8 mouse cellular contexts compared by ENCODE assay signal in the genomic region with DNA sequence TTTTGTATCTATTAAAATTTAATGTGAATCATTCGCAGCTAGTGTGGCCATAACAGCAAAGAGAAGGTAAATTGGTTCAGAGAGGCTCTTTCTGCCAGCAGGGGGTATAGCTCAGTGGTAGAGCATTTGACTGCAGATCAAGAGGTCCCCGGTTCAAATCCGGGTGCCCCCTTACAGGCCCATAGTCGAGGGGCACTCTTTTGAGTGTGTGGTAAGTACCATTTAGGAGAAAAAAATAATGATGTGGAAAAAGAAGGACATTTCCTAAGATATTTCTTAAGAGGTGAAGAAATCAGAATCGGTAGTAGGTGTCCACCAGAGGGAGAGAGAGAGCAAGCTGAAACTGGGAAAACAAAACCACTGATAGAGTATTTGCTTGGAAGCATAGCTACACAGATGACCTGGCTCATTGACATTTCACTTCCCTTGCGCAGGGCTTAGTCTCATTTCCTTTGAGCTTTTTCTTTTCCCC. TPM values are rescaled to one million over a fixed set of nuclear protein-coding genes. Genes with fewer than 3 reads are reported as not detected.
DNase-seq lines count a peak whose midpoint lies in the region; ATAC-seq and TF ChIP-seq lines count a peak whose summit lies in the region.

No protein-coding gene starts in this region.

- H3K9me3 ChIP-seq in embryonic facial prominence, embryonic 11.5 days (replicated peaks; ENCODE audit: control insufficient read depth, low read length), result no peaks in the 10 kb centered on the region
- no peaks in the 10 kb centered on the region for H3K9me3 ChIP-seq in kidney, embryonic 14.5 days (ENCODE audit: control insufficient read depth, low read length)
- no peaks in the 10 kb centered on the region for H3K9me3 ChIP-seq in limb, embryonic 14.5 days (ENCODE audit: control insufficient read depth, low read length)

- no peak for TF ChIP-seq POLR2A in limb, embryonic 14.5 days (IDR thresholded peaks at IDR 0.05; ENCODE audit: borderline replicate concordance, extremely low read depth, insufficient read depth, insufficient read length)

- no peaks in the 10 kb centered on the region for H3K36me3 ChIP-seq in embryonic facial prominence, embryonic 11.5 days (replicated peaks; ENCODE audit: control insufficient read depth, insufficient read depth, low read depth, low read length)
- H3K36me3 ChIP-seq in kidney, embryonic 14.5 days (ENCODE audit: control insufficient read depth, insufficient read depth, low read length), result no peaks in the 10 kb centered on the region
- H3K36me3 ChIP-seq in limb, embryonic 14.5 days (ENCODE audit: control insufficient read depth, insufficient read depth, low read length), result no peaks in the 10 kb centered on the region

- ATAC-seq in embryonic facial prominence, embryonic 11.5 days (replicated peaks; ENCODE audit: insufficient number of reproducible peaks, low FRiP score, low TSS enrichment, low read depth), result 0 out of 2 replicates have a peak, but pooled peaks have one; percentile 67
- peak; percentile 81 for ATAC-seq in kidney, embryonic 14.5 days (ENCODE audit: low FRiP score, low TSS enrichment)
- peak; percentile 78 for ATAC-seq in limb, embryonic 14.5 days (ENCODE audit: low FRiP score, low read depth)
- ATAC-seq in monocyte, adult 5-6 weeks (replicated peaks; ENCODE audit: insufficient number of reproducible peaks, low FRiP score, low TSS enrichment, poor library complexity, severe bottlenecking), result 0 out of 2 replicates have a peak, but pooled peaks have one; percentile 22

- no peak overlapping the region for H3K27ac ChIP-seq in embryonic facial prominence, embryonic 11.5 days (replicated peaks; ENCODE audit: low read depth, low read length)
- H3K27ac ChIP-seq in kidney, embryonic 14.5 days (ENCODE audit: low read depth, low read length), result no peak overlapping the region
- no peak overlapping the region for H3K27ac ChIP-seq in limb, embryonic 14.5 days (replicated peaks; ENCODE audit: low read depth, low read length)

- DNase-seq in B cell, adult 2 months, result peak; percentile 78 to 81
- peak; percentile 90 for DNase-seq in adrenal gland, postnatal 14 days
- peak; percentile 64 for DNase-seq in embryonic facial prominence, embryonic 11.5 days (ENCODE audit: low spot score)
- DNase-seq in heart, adult 9 months (ENCODE audit: low spot score in 2 of 2), result peak; percentile 81 to 84
- DNase-seq in limb, embryonic 14.5 days (ENCODE audit: low spot score), result peak; percentile 60
- peak; percentile 73 to 85 for DNase-seq in spleen, postnatal 4 days (ENCODE audit: low spot score in 2 of 2)

- no peak overlapping the region for H3K4me3 ChIP-seq in embryonic facial prominence, embryonic 11.5 days (ENCODE audit: low read depth, low read length)
- no peak overlapping the region for H3K4me3 ChIP-seq in kidney, embryonic 14.5 days (ENCODE audit: low read length)
- H3K4me3 ChIP-seq in limb, embryonic 14.5 days (replicated peaks; ENCODE audit: low read length), result no peak overlapping the region

- 17% methylated on average over 6 of the region's 6 CpGs for WGBS in embryonic facial prominence, embryonic 11.5 days
- 16% methylated on average over 6 of the region's 6 CpGs for WGBS in kidney, embryonic 14.5 days
- WGBS in limb, embryonic 14.5 days, result 14% methylated on average over 6 of the region's 6 CpGs

- H3K9ac ChIP-seq in embryonic facial prominence, embryonic 11.5 days (replicated peaks; ENCODE audit: low read length), result no peak overlapping the region
- H3K9ac ChIP-seq in kidney, embryonic 14.5 days (ENCODE audit: low read depth, low read length), result no peak overlapping the region
- H3K9ac ChIP-seq in limb, embryonic 14.5 days (ENCODE audit: low read depth, low read length, severe bottlenecking), result no peak overlapping the region

- H3K4me1 ChIP-seq in embryonic facial prominence, embryonic 11.5 days (ENCODE audit: control insufficient read depth, insufficient read depth, low read length), result no peaks in the 10 kb centered on the region
- H3K4me1 ChIP-seq in kidney, embryonic 14.5 days (ENCODE audit: control insufficient read depth, insufficient read depth, low read length), result no peaks in the 10 kb centered on the region
- H3K4me1 ChIP-seq in limb, embryonic 14.5 days (ENCODE audit: control insufficient read depth, insufficient read depth, low read length), result no peaks in the 10 kb centered on the region

- no peaks in the 10 kb centered on the region for H3K27me3 ChIP-seq in embryonic facial prominence, embryonic 11.5 days (ENCODE audit: control insufficient read depth, insufficient read depth, low read length)
- H3K27me3 ChIP-seq in kidney, embryonic 14.5 days (ENCODE audit: control insufficient read depth, insufficient read depth, low read length), result no peaks in the 10 kb centered on the region
- no peaks in the 10 kb centered on the region for H3K27me3 ChIP-seq in limb, embryonic 14.5 days (ENCODE audit: control insufficient read depth, insufficient read depth, low read length)

- no peak overlapping the region for H3K4me2 ChIP-seq in embryonic facial prominence, embryonic 11.5 days (ENCODE audit: low read depth, low read length)
- H3K4me2 ChIP-seq in kidney, embryonic 14.5 days (replicated peaks; ENCODE audit: low read depth, low read length), result no peak overlapping the region
- H3K4me2 ChIP-seq in limb, embryonic 14.5 days (replicated peaks; ENCODE audit: low read depth, low read length, severe bottlenecking), result no peak overlapping the region

RNA-seq across cellular contexts. Expression of a gene that starts 25.7 kb away (rescaled TPM):
- total RNA-seq in adrenal gland, postnatal 14 days (2021), result 5.8 and 10.1 TPM in 2 replicates
- 7.2 and 8.0 TPM in 2 replicates for polyA plus RNA-seq in embryonic facial prominence, embryonic 11.5 days (2014; fragmentation: Nextera tagmentation; extraction: Ambion mirVana)
- polyA plus RNA-seq in kidney, embryonic 14.5 days (2014; fragmentation: Nextera tagmentation; extraction: Ambion mirVana), result 6.6 and 8.2 TPM in 2 replicates
- 30.1 and 37.0 TPM in 2 replicates for polyA plus RNA-seq in limb, embryonic 14.5 days (2012; rRNA removed)
- polyA plus RNA-seq in limb, embryonic 14.5 days (2014; fragmentation: Nextera tagmentation; extraction: Ambion mirVana), result 10.5 and 13.0 TPM in 2 replicates
- 5.6 to 8.3 TPM (median 7.9 TPM) in 3 replicates for total RNA-seq in monocyte, adult 5-6 weeks (2017)

RNA-seq across cellular contexts. Expression of a gene that starts 58.7 kb away (rescaled TPM):
- 14.7 and 15.8 TPM in 2 replicates for total RNA-seq in adrenal gland, postnatal 14 days (2021)
- polyA plus RNA-seq in embryonic facial prominence, embryonic 11.5 days (2014; fragmentation: Nextera tagmentation; extraction: Ambion mirVana), result 13.6 and 14.0 TPM in 2 replicates
- 11.6 and 15.3 TPM in 2 replicates for polyA plus RNA-seq in kidney, embryonic 14.5 days (2014; fragmentation: Nextera tagmentation; extraction: Ambion mirVana)
- polyA plus RNA-seq in limb, embryonic 14.5 days (2012; rRNA removed), result 19.6 and 21.0 TPM in 2 replicates
- polyA plus RNA-seq in limb, embryonic 14.5 days (2014; fragmentation: Nextera tagmentation; extraction: Ambion mirVana), result 14.0 and 14.7 TPM in 2 replicates
- total RNA-seq in monocyte, adult 5-6 weeks (2017), result 7.7 to 14.4 TPM (median 10.2 TPM) in 3 replicates

Comparison
In these comparisons a context has a peak if more than half of its experiments do, and no peak if none do; other contexts are left out.
1. ATAC-seq: peak in every context shown above with its lines; median percentile 81 in kidney, embryonic 14.5 days; 78 in limb, embryonic 14.5 days; 67 in embryonic facial prominence, embryonic 11.5 days; 22 in monocyte, adult 5-6 weeks.